ENCODE assay signal across 19 mouse cellular contexts in the genomic region with DNA sequence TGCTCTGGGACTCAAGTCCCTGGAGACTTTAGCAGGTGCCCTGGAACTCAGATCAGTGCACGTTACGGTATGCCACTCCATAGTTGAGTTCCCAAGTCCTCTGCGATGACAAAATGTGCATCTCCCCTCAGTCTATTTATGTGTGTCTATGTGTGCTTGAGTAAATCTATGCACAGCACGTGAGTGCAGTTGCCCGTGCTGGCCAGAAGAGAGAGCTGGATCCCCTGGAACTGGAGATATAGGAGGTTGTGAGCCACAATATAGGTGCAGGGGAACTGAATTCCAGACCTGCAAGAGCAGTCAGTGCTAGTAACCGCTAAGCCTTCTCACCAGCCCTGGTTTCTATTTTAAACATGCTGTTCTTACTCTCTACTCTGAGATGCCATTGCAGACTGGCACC.
A peak's percentile ranks its signal among the peaks of the same experiment; 100 is the strongest.
DNase-seq lines count a peak whose midpoint lies in the region; ATAC-seq and TF ChIP-seq lines count a peak whose summit lies in the region.
"Had no signal": no experiment of that assay in that cellular context is flagged by ENCODE, and none has a peak within 500 bp of the region (broad histone marks: within the 10 kb centered on the region; RNA-seq: fewer than 3 reads in every experiment).

No protein-coding gene starts in this region.

- no peaks in the 10 kb centered on the region for H3K4me1 ChIP-seq in ES-E14 (ENCODE audit: control insufficient read depth in 2 of 2, insufficient read depth in 2 of 2, low read length in 2 of 2, poor library complexity in 1 of 2)
- peaks cover 30% of the 10 kb centered on the region for H3K4me1 ChIP-seq in embryonic facial prominence, embryonic 10.5 days
- H3K4me1 ChIP-seq: forebrain, embryonic 12.5 days; intestine, embryonic 15.5 days had no signal

- no peak for DNase-seq in layer of hippocampus, adult 2 months (ENCODE audit: low spot score in 2 of 2)
- no peak for DNase-seq in layer of hippocampus, postnatal 10 days (ENCODE audit: low spot score in 2 of 2)
- no peak for DNase-seq in ES-E14 (ENCODE audit: low read depth, low spot score)
- no peak for DNase-seq in embryonic facial prominence, embryonic 10.5 days (ENCODE audit: low spot score)
- DNase-seq in cerebellum, adult 9-10 months, result no peak
- DNase-seq in T-cell, adult 2 months (ENCODE audit: low spot score), result no peak
- DNase-seq: adrenal gland, adult 8-10 months; cerebellum, adult 11 months; cerebellum, adult 8-10 months; cerebellum, postnatal 36 days; gastrocnemius, postnatal 10 days; kidney, adult 9 months had no signal

- in situ Hi-C loops in ES-E14 (cut with MboI; ENCODE audit: low sequenced_read_pairs in 2 of 2, unreplicated experiment in 2 of 2), result no loop called here

- no peaks in the 10 kb centered on the region for H3K36me3 ChIP-seq in ES-E14 (ENCODE audit: control insufficient read depth, insufficient read depth, low read length, poor library complexity, severe bottlenecking)
- H3K36me3 ChIP-seq in embryonic facial prominence, embryonic 10.5 days (replicated peaks), result no peaks in the 10 kb centered on the region
- H3K36me3 ChIP-seq: forebrain, embryonic 12.5 days; heart, embryonic 12.5 days; hindbrain, embryonic 10.5 days; intestine, embryonic 15.5 days had no signal

- TF ChIP-seq CTCF in layer of hippocampus, adult 2 months (conservative IDR thresholded peaks at IDR 0.05), result peak; percentile 32

- no peaks in the 10 kb centered on the region for H3K9me3 ChIP-seq in ES-E14 (ENCODE audit: control insufficient read depth, insufficient read depth, low read depth, low read length)
- no peaks in the 10 kb centered on the region for H3K9me3 ChIP-seq in embryonic facial prominence, embryonic 10.5 days
- H3K9me3 ChIP-seq: forebrain, embryonic 12.5 days; hindbrain, embryonic 10.5 days; intestine, embryonic 15.5 days had no signal

- H3K27me3 ChIP-seq in embryonic facial prominence, embryonic 10.5 days (replicated peaks; ENCODE audit: low read depth, poor library complexity, severe bottlenecking), result no peaks in the 10 kb centered on the region; the same call in 1 of the 2 replicates
- H3K27me3 ChIP-seq: forebrain, embryonic 12.5 days; heart, embryonic 12.5 days; intestine, embryonic 15.5 days had no signal

- H3K27ac ChIP-seq in layer of hippocampus, adult 2 months, result no peak overlapping the region
- H3K27ac ChIP-seq in ES-E14 (ENCODE audit: insufficient read depth, low read depth, low read length, poor library complexity, severe bottlenecking), result no peak overlapping the region
- H3K27ac ChIP-seq in embryonic facial prominence, embryonic 10.5 days (replicated peaks), result peak overlapping the region; percentile 79
- H3K27ac ChIP-seq: forebrain, embryonic 12.5 days; hindbrain, embryonic 10.5 days; hindbrain, embryonic 14.5 days; intestine, embryonic 15.5 days had no signal

- ATAC-seq in activated CD4-positive, CD25-positive, alpha-beta regulatory T cell, adult 4 months, result no peak
- ATAC-seq: forebrain, embryonic 16.5 days; intestine, embryonic 15.5 days had no signal

- 91% methylated on average over 6 of the region's 6 CpGs for WGBS in embryonic facial prominence, embryonic 10.5 days

- H3K9ac ChIP-seq in ES-E14 (ENCODE audit: insufficient read depth, low read depth, low read length, poor library complexity, severe bottlenecking), result no peak overlapping the region
- H3K9ac ChIP-seq: forebrain, embryonic 12.5 days; heart, embryonic 12.5 days; hindbrain, embryonic 14.5 days; intestine, embryonic 15.5 days had no signal

- no peak overlapping the region for H3K4me3 ChIP-seq in layer of hippocampus, adult 2 months
- no peak overlapping the region for H3K4me3 ChIP-seq in ES-E14 (ENCODE audit: insufficient read depth in 1 of 2, low read depth in 1 of 2, low read length in 2 of 2, poor library complexity in 1 of 2, severe bottlenecking in 1 of 2)
- no peak overlapping the region for H3K4me3 ChIP-seq in embryonic facial prominence, embryonic 10.5 days
- H3K4me3 ChIP-seq: forebrain, embryonic 12.5 days; heart, embryonic 12.5 days; hindbrain, embryonic 10.5 days; intestine, embryonic 15.5 days had no signal

TF ChIP-seq in ES-E14, 5 proteins besides CTCF, POLR2A, EP300 and RAD21:
- TF ChIP-seq MAFK (IDR thresholded peaks at IDR 0.05; ENCODE audit: insufficient read depth, low read depth, low read length), result no peak
- peak; percentile 58; the same call in 1 of the 2 replicates for TF ChIP-seq ZC3H11A (IDR thresholded peaks at IDR 0.05; ENCODE audit: borderline replicate concordance, low read depth, low read length)
